Mouse (Mus musculus): Measurements from ENCODE around the gene Kif4. TPM values are rescaled to one million over a fixed set of nuclear protein-coding genes. Genes with fewer than 3 reads are reported as not detected.

Kif4 gene
- polyA plus RNA-seq (2014; fragmentation: Illumina TruSeq; extraction: RNeasy Lipid Tissue Mini Kit (QIAGEN cat#74804); ENCODE audit: insufficient read depth, low read depth, low replicate concordance), result 0.71 TPM

DNA sequence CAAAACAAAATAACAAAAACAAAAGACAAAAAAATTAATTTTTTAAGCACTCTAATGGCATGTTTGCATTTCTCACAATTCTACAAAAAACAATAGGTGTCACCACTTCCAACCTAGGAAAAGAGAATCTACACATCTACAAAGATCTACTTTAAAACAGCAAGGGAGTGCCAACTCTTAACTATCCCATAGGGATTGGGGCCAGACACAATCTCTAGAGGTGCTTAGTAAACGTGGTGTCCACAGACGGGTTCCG, at the start of gene Kif4:
Gene Kif4, plus strand, starts transcription at position 192 of the 256 bp plus-strand sequence.

DNA sequence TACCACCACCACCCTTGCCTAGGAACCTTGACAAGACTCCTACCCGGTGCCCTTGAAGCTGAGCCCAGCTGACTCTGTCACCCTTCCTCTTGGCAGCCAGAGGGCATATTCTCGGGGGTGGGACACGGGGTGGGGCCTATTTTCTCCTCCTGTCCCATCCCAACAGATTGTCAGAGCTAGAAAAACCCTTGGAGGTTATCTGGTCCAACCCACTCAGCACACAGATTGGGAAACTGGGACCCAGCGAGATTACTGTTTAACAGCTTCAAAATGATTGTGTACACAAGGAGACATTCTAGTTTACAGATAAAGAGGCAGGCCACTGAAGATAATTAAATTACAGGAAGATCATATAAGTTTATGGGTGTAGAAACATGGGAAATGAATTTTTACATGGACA, 30.7 kb upstream of the Kif4 start, which contains the start of gene P2ry4:
Gene P2ry4, minus strand, starts transcription at position 79 of the 400 bp plus-strand sequence.

DNA sequence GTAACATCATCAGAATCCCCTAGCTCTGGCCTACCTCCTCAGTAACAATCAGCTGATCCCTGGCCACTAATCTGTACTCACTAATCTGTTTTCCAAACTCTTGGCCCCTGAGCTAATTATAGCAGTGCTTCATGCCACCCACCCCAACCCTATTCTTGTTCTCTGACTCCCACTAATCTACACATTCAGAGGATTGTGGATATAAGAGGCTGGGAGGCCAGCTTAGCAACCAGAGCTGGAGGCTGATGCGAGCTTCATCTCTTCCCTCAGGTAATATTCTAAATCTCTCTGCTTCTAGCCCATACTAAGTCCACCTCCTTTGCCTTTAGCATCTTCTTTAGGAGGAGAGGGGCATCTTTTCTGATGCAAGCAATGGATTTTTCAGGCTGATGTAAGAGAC, 20.2 kb upstream of the Kif4 start, which contains the start of gene Arr3:
Gene Arr3, plus strand, starts transcription at position 184 of the 400 bp plus-strand sequence.

DNA sequence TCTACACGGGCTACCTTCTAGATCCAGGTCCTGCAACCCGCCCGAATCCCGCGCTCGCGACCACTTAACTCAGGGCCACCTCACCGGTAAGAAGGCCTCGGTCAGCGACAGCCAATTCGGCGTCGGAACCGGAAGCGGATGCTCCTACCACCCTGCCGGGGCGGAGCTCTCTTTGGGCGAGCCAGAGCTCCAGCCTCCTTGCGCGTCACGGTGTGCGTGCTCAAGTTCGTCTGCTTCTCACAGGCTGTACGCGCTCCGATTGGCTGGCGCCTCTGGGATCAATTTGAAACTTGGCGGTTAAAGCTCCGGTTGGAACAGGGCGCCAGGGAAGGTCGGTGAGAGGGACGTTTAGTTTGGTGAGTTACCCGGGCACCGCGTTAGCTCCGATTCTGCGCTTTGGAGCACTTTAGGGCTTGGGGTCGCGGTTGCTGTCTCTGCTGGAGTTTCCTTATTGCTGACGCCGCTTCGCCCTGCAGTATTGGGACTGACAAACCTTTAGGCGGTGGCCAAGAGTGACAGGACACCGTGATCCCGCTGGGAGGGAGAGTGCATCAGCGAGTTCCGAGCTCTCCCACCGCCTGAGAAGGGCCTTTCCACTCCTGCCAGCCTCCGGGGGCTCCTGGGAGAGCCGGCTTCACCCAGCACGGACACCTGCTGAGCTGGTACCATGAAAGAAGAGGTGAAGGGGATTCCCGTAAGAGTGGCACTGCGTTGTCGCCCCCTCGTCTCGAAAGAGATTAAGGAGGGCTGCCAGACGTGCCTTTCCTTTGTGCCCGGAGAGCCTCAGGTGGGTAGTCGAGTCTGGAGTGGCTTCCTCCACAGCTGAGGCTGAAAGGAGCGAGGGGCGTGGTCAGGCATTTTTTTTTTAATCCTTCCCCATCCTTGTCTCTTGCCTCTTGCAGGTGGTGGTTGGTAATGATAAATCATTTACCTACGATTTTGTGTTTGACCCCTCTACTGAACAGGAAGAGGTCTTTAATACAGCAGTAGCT, 561 bp downstream of the Kif4 start, which contains the start of gene Pdzd11:
Gene Pdzd11, minus strand, starts transcription at position 767 of the 992 bp plus-strand sequence.

DNA sequence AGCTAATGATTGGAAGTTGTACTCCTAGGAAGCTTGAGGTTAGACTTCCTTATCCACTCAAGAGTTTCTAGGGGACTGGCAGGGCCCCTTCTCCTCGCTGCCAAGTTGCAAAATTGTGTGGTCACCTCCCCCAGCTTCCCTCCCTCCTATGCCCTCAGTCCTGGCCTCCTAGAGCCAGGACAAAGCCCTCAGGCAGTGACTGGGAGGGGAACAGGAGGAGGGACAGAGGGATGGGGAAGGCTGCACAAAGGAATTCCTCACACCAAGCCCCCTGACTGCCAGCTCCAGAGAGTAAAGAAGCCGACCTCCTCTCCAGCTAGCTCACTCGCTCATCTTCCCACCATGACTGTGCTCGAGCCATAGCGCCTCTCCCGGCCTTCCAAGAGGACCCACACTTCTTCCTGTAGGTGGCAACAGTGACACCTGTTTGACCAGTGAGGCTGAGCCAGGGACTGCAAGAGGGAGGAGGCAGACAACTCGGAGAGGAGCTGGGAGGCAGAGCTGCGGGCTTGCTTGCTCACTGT, 104.2 kb downstream of the Kif4 start, which contains the start of gene Gdpd2:
Gene Gdpd2, plus strand, starts transcription at position 209 of the 524 bp plus-strand sequence.

DNA sequence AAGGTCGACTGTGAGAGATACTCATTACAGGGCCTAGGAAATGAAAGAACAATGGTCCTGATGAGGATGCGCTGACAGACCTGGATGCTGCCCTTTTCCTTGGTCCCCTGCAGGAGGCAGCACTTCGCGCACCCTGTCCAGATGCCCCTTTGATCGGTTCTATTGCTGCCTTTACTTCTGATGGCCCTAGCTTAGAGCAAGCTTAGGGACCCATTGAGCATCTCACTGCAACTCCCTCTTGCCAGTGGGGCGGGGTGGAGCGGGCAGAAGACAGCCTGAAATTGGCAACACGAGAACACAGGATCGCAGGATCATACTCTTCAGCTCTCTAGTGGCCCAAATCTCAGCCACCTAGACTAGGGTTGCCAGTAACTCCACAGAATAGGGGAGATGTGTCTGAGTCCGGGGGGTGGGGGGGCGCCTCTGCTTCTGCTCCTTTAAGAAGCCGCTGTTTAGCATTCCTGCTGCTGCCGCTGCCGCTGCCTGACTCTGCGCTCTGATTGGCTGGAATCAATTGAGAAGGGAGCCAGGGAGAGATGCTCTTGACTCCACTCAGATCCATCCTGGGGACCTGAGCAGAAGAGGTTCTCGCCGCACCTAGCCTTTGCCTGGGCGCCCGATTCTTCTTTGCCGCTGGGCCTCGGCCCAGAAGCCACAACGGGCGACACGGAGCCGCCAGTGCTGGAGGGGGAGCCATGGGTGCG, 141.8 kb downstream of the Kif4 start, which contains the start of gene Dlg3:
Gene Dlg3, plus strand, starts transcription at position 542 of the 704 bp plus-strand sequence.

Other genes with a start within 250 kb of the Kif4 start
- not detected for gene Otud6a, start 196.7 kb upstream of the Kif4 start, polyA plus RNA-seq (2014; fragmentation: Illumina TruSeq; extraction: RNeasy Lipid Tissue Mini Kit (QIAGEN cat#74804); ENCODE audit: insufficient read depth, low read depth, low replicate concordance)
- 0.63 TPM for gene Awat2, start 183.0 kb upstream of the Kif4 start, polyA plus RNA-seq (2014; fragmentation: Illumina TruSeq; extraction: RNeasy Lipid Tissue Mini Kit (QIAGEN cat#74804); ENCODE audit: insufficient read depth, low read depth, low replicate concordance)
- gene Igbp1, start 131.4 kb upstream of the Kif4 start, polyA plus RNA-seq (2014; fragmentation: Illumina TruSeq; extraction: RNeasy Lipid Tissue Mini Kit (QIAGEN cat#74804); ENCODE audit: insufficient read depth, low read depth, low replicate concordance), result 55.8 TPM
- gene Dgat2l6, start 100.9 kb upstream of the Kif4 start, polyA plus RNA-seq (2014; fragmentation: Illumina TruSeq; extraction: RNeasy Lipid Tissue Mini Kit (QIAGEN cat#74804); ENCODE audit: insufficient read depth, low read depth, low replicate concordance), result not detected
- not detected for gene Awat1, start 53.5 kb upstream of the Kif4 start, polyA plus RNA-seq (2014; fragmentation: Illumina TruSeq; extraction: RNeasy Lipid Tissue Mini Kit (QIAGEN cat#74804); ENCODE audit: insufficient read depth, low read depth, low replicate concordance)
- gene P2ry4, start 30.9 kb upstream of the Kif4 start, polyA plus RNA-seq (2014; fragmentation: Illumina TruSeq; extraction: RNeasy Lipid Tissue Mini Kit (QIAGEN cat#74804); ENCODE audit: insufficient read depth, low read depth, low replicate concordance), result not detected
- not detected for gene Arr3, start 20.2 kb upstream of the Kif4 start, polyA plus RNA-seq (2014; fragmentation: Illumina TruSeq; extraction: RNeasy Lipid Tissue Mini Kit (QIAGEN cat#74804); ENCODE audit: insufficient read depth, low read depth, low replicate concordance)
- 40.1 TPM for gene Pdzd11, start 831 bp downstream of the Kif4 start, polyA plus RNA-seq (2014; fragmentation: Illumina TruSeq; extraction: RNeasy Lipid Tissue Mini Kit (QIAGEN cat#74804); ENCODE audit: insufficient read depth, low read depth, low replicate concordance)
- 15.3 TPM for gene Gdpd2, start 104.1 kb downstream of the Kif4 start, polyA plus RNA-seq (2014; fragmentation: Illumina TruSeq; extraction: RNeasy Lipid Tissue Mini Kit (QIAGEN cat#74804); ENCODE audit: insufficient read depth, low read depth, low replicate concordance)
- 12.5 TPM for gene Dlg3, start 142.0 kb downstream of the Kif4 start, polyA plus RNA-seq (2014; fragmentation: Illumina TruSeq; extraction: RNeasy Lipid Tissue Mini Kit (QIAGEN cat#74804); ENCODE audit: insufficient read depth, low read depth, low replicate concordance)

Data from lung, adult 10 weeks (tissue).